Mouse (Mus musculus) heart, adult 9 months (tissue): Measurements from ENCODE around the gene Cep104.
A peak's percentile ranks its signal among the peaks of the same experiment; 100 is the strongest.

Source experiments
- DNase-seq, 2 experiments: peaks; one replicate each; pipeline ENCODE4 v3.0.0; 2022; ENCODE audit warnings: low spot score in 2 of 2

The Cep104 gene

DNA sequence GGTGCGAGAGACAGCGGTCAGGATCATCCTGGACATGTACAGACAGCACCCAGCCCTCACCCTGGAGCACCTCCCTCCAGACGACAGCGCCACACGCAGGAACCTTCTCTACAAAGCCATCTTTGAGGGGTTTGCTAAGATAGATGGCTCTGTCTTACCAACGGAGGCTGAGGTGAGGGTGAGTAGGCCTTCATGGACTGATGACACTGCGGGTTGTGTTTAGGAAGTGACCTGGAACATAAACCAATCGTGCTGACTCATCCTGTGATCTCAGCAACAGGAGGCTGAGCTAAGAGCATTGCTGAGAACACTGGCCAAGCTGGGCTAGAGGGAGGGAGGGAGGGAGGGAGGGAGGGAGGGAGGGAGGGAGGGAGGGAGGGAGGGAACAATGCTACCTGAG is 18.5 kb downstream of the Cep104 start:
- DNase-seq, result no peak

DNA sequence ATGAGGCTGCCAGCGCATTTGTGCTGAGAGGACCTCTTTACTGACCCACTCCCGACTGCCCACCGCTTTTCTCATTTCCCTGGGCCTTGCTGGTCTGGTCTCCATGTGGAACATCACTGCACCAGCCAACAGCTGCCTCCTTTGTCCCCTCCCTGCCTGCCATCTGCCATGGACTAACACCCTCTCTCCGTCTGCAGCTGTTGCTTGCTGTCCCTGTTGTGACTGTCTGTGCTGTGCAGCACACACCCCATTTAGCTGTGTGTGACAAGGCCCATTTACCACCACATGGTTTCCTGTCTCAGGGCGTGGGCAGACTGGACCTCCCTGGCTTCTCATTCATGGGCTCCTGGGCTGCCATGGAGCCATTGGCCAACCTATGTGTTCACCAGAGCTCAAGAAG is 30.5 kb downstream of the Cep104 start:
- DNase-seq, result no peak

DNA sequence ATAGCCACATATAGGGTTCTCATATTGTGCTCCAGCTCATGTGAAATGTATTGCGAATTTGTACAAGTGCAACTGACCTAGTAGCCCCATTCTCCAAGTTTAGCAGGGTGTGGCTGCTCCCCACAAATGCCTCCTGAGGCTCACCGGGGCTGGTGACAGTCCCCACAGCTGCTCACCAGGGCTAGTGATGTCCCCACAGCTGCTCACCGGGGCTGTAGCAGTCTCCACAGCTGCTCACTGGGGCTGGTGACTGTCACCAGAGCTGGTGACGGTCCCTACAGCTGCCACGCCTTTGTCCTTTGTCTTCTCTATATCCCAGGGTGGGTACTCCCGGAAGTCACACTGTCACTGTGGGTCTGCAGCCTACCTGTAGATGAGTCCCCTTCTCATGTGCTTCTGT is 31.3 kb downstream of the Cep104 start:
- no peak for DNase-seq

DNA sequence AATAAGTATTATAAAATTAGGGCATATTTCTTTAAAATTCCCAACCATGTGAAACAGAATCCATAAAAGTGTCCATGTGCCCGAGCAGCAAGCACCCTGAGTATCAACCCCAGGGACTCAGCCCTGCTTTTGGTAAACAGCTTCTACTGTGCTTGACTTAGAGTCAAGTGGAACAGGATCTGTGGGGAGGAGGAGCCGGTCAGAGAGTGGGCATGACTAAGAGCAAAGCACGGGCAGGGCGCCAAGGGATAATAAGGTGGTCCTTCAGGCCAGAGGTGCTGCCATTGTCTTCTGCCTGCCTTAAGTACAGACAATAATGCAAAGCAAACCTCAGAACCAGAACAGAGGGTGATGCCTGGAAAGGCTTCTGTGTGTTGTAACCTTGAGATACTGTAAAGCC is 32.8 kb downstream of the Cep104 start:
- no peak for DNase-seq

DNA sequence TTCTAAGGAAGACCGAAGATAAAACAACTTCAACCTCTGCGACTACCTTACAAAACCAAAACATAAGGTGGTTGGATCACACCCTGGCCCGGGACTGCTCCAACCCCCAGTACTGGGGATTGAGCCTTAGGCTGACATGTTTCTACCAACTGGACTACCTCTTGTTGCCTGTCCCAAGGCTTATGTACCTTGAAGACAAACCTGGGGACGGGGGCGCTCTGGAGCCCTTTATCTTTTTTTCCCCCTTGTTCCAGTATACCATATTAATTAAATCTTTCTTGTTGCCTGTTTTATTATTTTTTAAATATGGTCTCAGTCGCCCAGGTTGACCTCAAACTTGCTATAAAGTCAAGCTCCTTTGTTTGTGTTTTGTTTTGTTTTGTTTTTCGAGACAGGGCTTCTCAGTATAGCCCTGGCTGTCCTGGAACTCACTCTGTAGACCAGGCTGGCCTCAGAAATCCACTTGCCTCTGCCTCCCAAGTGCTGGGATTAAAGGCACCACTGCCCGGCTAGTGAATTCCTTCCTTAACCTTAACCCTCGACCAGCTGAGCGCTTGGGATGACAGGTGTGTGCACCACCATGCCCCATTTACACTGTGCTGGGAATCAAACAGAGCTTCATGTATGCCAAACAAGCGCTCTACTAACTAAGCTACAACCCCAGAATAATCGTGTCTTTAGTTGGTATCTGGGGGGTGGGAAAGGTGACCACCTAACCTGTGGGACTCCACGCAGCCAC is 36.1 kb downstream of the Cep104 start:
- DNase-seq, result no peak

DNA sequence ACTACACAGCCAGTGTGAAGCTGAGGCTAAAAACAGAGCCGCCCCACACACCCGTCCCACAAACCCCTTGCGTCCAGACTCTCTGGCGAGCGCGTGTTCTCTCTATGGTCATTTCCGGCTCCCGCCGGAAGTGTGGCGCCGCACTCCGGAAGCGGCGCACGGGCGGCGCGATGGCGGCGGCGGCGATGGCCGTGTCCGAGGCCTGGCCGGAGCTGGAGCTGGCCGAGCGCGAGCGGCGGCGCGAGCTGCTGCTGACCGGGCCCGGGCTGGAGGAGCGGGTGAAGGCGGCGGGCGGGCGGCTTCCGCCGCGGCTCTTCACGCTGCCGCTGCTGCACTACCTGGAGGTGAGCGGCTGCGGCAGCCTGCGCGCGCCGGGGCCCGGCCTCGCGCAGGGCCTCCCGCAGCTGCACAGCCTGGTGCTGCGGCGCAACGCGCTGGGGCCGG is 36.7 kb downstream of the Cep104 start, which contains the start of gene Lrrc47:
Gene Lrrc47 (plus strand): TSS at position 86 of the 444 bp plus-strand sequence.
- peak; percentile 75 to 81 for DNase-seq

DNA sequence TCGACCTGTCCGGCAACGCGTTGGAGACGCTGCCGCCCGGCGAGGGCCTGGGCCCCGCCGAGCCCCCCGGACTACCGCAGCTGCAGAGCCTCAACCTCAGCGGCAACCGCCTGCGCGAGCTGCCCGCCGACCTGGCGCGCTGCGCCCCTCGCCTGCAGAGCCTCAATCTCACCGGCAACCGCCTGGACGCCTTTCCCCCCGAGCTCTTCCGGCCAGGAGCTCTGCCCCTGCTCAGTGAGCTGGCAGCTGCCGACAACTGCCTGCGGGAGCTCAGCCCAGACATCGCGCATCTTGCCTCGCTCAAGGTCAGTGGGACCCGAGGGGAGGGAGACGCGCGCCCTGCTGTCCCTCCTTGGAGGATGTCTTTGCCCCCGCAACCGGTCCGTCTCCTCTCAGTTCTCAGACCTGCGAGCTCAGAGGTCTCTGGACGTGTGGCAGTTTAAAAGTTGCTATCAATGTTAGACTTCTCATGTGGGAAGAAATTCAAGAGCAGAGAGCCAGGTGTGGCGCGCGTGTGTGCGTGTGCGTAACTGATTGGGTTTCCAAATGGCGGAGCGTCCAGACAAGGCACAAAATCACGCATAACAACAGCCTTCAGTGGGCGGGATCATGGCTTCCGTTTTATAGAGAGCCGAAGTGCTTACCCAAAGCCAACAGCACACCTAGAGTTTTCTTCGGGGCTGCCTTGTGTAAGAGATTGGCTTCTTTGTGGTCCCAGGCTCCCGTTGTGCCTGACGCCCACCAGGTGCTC is 37.3 kb downstream of the Cep104 start:
- DNase-seq, result no peak

DNA sequence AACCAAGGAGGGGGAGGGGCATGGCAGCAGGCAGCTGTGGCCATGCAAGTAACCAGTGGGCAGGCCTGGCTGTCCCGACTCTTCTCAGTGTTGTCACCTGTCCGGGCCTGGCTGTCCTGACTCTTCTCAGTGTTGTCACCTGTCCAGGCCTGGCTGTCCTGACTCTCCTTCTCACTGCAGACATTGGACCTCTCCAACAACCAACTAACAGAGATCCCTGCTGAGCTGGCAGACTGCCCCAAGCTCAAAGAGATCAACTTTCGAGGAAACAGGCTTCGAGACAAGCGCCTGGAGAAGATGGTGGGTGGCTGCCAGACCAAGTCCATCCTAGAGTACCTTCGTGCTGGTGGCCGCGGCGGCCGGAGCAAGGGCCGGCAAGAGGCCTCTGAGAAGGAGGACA is 40.5 kb downstream of the Cep104 start:
- DNase-seq, result no peak

DNA sequence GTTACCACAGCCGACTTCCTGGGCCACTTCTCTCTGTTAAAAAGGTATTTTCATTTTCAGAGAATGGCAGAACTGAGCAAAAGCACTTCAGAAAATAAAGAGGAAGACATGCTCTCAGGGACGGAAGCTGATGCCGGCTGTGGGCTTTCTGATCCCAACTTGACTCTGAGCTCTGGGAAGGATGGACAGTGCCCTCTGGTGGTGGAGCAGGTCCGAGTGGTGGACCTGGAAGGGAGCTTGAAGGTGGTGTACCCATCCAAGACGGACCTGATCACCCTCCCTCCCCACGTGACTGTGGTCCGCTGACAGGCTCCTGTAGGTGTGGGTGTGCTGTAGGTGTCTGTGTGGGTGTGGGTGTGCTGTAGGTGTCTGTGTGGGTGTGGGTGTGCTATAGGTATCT is 44.6 kb downstream of the Cep104 start:
- no peak for DNase-seq

DNA sequence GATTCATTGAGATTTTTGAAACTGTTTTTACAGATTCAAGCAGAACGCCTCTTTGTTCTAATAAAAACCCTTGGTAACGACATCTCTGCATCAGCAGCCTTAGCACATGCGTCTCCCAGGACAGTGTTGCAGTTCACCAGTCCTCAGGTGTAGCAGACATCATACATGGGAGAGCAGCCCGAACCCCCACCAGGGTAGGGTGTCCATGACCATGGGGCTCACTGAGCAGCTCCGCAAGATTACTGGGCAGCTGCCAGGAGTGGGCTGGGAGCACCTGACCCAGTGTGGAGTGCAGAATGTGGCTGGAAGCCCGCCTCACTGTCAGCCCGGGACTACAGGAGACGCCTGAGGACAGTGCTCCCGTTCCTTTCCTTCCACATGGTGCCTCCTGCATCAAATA is 46.4 kb downstream of the Cep104 start:
- DNase-seq, result no peak

DNA sequence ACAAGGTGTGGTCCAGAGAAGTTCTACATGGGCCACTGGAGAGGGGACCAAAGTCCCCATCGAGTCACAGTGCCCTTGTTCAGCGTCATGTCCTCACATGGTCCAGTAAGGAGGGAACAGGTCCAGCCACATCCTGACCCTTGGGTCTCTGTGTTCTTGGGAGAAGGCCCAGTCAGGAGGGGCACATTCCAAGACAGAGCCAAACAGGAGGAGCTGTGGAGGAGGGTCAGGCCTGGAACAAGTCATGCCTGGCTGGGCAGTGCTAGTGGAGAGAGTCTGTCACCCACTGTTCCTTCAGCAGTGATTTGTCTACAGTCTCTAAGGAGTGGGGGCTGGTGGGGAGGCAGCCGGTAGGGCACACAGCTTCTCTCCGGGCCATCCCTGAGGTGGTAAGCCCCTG is 47.4 kb downstream of the Cep104 start:
- DNase-seq, result peak; percentile 26 to 63

DNA sequence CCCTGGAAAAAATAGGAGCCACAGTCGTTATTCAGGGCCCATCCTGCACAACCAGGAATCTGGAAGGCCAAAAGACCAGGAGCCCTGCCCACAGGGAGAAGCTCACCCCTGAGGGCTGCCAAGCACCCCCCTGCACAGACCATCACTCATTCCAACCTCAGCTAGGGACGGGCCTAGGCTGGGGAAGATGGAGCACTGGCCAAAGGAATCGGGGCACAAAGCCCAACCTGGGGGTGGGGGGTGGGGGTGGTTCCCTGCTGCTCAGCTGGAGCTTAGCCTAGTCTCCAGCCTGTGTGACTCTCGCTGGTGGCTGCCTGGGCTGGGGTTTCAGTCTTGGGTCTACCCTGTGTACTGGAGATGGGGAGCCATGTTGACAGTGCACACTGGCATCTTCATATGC is 47.9 kb downstream of the Cep104 start:
- no peak for DNase-seq

DNA sequence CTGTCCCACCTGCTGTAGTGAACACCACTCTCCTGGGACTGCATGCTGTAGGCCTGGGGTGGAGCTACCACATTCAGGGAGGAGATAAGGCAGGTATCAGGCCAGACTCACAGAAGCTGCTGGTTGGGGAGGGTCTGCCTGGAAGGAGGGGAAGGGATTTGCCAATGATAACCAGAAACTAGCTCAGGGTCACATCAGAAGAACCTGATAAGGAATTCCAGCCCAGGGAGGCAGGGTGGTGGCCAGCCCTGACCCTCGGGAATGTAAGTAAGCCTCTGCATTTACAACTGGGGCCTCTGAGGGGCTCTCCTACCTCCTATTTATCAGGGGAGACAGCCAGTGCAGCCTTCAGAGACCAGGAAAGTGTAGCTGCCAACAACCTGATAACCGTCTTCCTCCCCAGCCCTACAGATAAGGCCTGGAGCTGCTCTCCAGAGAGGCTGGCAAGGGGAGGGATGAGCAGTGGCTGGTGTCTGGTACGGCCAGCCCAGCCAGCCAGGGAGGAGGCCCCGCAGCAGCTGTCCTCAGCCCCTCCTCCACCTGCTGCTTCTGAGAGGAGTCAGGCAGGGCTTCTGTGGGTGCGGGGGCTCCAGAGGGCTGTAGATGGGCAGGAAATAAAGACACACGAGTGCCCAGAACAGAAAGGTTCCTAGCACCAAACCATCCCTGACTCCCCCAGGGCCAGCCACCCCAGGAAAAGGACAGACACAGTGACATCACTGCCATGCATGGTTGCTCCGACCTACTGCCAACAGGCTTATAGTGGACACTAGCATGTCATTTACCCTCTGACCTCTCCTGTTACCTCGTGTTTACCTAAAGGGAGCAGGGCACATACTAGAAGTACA is 49.0 kb downstream of the Cep104 start:
- no peak for DNase-seq

DNA sequence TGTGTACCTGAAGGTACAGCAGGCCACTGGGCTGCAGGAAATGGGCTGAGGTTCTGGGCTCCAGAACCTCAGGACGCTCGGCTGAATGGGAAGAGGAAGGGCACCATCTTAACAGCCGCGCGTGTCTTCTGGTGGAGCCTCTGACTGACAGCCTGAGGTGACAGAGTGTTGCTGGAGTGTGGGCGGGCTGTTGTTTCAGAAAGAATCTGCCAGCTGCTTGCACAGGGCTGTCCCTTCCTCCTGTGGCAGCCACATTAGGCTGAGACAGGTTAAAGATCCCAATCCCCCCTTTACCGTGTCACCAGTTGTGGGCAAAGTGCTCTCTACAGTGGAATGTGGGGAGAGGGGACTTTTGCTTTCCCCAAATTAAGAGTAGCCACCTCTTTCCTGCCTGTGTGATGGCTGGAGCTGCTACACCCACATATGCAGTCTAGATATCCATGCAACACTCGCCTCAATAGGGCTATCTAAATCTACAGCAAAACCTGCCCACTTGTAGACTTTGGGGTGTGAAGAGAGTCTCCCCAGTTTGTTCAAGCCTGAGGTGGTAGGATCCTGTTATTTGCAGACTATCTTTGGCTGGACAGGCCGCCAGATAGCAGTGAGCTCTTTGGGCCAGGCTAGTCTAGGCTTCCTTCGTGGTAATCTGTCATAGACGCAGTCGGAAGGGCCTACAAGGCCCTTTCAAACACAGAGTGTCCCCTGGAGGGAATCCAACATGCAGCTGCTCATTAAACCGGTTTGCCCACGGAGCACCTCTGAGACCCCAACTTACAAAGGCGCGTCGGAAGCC is 49.9 kb downstream of the Cep104 start:
- no peak for DNase-seq

DNA sequence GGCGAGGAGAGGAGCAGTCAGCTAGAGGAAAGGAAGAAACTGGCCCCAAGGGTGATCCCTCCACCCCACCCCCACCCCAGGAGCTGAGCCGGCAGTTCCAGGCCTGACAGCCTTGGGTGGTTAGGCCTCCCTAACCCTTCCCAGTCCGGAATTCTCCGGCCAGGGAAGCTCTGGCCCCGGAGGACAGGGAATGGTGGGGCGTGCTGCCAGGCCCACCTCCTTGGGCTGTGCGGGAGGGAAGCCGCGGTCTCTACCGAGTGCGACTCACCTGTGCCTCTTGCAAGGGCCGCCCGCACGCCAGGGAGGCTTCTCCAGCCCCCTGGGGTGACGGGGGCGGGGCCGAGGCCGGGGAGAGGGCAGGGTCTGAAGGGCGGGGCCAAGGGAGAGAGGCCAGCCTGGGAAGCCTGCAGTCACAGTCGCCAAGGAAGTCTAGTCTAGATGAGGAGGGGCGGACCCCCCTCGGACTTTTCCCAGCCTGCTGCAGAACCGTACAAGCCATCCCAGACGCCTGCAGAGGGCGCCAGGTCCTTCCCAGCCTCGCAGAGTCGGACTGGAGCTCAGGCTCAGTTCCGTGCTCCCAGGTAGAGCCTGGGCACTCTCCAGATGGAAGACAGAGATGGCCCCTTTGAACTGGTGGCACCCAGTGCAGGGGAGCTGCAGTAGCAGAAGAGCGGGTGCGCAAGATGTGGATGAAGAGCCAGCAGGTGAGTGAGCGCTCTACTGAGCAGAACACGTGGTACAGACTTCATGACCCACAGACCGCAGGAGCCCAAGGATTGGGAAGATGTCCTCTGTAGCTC is 50.8 kb downstream of the Cep104 start, which contains the start of gene Smim1:
Gene Smim1 (minus strand): TSS at position 590 of the 800 bp plus-strand sequence.
- peak; percentile 73 to 78 for DNase-seq

DNA sequence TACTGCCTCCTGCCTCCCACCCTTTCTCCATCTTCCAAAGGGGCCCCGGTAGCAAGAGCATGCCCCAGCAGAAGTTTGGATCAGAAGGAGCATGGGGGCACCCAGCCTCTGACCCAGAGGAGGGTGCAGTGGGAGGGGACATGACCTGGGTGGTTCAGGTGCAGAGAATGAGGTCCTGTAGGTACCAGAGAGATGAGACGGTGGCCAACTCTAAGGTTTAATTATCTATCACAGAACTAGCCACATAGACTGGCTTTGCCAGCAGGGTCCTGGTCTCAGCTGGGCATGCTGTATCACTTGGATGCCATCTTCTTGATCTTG is 51.4 kb downstream of the Cep104 start:
- no peak for DNase-seq

DNA sequence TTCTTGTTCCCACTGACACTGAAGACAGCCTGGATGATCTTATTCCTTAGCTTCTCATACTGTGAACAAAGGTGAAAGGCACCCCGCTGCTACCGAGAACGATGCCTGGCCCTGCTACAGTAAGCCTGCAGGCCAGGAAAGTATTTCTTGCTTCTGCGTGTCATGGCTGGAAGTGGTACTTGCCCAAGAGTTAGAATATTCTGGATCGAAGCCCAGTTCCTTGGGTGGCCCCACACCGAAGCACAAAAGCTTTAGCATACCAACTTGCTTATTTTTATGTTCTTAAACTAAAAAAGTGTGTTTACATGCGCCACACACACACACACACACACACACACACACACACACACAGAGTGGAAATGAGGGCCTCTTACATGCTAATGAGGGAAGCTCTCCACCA is 53.1 kb downstream of the Cep104 start:
- DNase-seq, result no peak

DNA sequence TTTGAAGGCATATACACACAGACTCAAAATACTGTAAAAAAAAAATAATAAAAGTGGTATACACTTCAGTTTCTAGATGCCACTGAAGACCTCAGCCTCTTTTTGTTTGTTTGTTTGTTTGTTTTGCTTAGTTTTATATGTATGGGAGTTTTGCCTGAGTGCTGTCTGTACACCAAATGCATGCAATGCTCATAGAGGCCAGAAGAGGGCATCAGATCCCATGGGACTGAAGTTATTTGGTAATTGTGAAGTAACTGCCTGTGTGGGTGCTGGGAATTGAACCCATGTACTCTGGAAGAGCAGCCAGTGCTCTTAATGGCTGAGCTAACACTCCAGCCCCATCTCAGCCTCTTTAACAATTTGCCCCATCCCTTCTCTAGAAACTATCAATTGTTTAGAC is 53.7 kb downstream of the Cep104 start:
- DNase-seq, result no peak

DNA sequence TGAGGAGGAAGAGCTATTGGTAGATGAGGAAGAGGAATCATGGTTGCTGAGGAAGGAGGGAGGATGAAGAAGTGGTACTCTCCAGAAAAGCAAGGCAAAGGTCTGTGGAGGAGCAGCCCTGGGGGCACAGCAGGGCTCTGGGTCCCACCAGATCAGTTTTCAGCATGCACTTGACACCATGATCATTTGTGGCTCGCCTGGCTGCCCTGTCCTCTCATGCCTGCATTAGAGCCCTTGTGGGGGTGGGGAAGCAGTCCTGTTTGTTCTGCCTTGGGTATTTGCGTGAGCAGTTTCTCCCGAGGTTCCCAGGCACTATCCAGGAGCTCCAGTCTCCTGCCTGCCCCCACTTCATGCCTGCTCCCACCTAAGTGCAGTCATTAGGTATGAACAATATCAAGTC is 62.1 kb downstream of the Cep104 start:
- DNase-seq, result no peak

DNA sequence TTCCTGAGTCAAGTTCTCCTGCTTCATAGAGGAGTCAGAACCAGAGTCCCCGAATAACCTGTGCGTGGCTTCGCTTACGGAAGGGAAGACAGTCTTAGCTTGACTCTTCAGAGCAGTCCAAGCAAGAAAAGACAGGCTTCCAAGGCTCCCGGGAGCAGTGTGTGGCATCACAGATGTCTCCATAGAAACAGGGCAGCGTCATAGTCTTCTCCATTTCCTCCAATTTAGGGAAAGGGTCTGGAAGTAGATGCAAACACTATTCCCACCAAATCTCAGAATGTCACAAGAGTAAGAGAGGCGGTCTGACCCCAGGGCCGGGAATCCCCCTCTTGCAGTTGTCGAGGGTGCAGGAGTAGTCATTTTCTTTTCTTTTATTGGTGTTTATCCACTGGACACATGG is 67.6 kb downstream of the Cep104 start, which contains the start of gene Ccdc27:
Gene Ccdc27 (minus strand): TSS at position 101 of the 400 bp plus-strand sequence.
- no peak for DNase-seq

DNA sequence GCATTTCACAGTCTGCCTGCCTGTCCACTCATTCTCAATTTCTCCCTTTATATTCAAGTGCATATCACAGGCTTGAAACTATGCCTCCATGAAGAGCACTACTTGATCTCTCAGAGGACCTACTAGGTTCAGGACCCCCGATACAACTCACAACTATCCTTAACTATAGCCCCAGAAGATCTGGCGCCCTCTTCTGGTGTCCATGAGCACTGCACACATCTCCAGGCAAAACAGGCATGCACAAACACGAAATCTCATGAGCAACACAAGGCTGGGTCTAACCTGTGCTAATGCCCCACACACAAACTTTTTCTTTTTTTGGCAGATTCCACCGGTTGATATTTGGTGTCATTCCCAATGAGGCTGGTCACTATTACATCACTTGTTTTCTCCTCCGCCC is 70.8 kb downstream of the Cep104 start:
- DNase-seq, result no peak
